Mouse (Mus musculus) kidney, adult 2 months (tissue): ENCODE measurements around the gene Hmgcr.

Experiments
- CTCF ChIP-seq: fragments of 200-500 bp; conservative IDR thresholded peaks from 2 replicates; pipeline ENCODE4 v1.5.1; 2011; ENCODE audit warnings: low read depth, mild to moderate bottlenecking, control low read depth, low read length, moderate library complexity, mixed read lengths; ENCODE audit not compliant: insufficient read depth, insufficient read length
- POLR2A ChIP-seq: fragments of 200-500 bp; IDR thresholded peaks from one replicate; pipeline ENCODE4 v1.6.1; 2011; ENCODE audit warnings: low read depth, low read length, control low read depth

DNA sequence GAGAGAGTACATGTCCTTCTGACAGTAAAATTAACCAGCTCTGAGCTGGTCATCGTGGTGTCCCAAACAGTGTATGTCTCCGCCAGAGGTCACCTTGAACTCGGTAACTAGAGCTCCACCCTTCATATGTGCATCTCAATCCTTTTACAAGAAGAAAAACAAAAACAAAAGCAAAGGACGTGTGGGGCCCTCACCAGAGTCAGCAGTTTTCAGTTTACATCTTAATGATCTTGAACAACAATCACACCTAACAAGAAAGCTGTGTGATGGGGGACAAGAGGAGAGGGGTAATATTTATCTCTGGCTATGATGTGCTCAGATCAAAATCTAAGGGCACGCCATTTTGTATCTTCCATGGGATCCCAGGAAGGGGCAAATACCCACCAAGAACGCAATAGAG lies 5.0 kb upstream of the Hmgcr start:
- TF ChIP-seq POLR2A (no peak), CTCF (no peak)
